Mouse (Mus musculus): Measurements from ENCODE around the gene Thyn1. TPM values are rescaled to one million over a fixed set of nuclear protein-coding genes. Genes with fewer than 3 reads are reported as not detected.

The Thyn1 gene
- 103 and 112 TPM in 2 replicates for total RNA-seq (2012; rRNA removed)

DNA sequence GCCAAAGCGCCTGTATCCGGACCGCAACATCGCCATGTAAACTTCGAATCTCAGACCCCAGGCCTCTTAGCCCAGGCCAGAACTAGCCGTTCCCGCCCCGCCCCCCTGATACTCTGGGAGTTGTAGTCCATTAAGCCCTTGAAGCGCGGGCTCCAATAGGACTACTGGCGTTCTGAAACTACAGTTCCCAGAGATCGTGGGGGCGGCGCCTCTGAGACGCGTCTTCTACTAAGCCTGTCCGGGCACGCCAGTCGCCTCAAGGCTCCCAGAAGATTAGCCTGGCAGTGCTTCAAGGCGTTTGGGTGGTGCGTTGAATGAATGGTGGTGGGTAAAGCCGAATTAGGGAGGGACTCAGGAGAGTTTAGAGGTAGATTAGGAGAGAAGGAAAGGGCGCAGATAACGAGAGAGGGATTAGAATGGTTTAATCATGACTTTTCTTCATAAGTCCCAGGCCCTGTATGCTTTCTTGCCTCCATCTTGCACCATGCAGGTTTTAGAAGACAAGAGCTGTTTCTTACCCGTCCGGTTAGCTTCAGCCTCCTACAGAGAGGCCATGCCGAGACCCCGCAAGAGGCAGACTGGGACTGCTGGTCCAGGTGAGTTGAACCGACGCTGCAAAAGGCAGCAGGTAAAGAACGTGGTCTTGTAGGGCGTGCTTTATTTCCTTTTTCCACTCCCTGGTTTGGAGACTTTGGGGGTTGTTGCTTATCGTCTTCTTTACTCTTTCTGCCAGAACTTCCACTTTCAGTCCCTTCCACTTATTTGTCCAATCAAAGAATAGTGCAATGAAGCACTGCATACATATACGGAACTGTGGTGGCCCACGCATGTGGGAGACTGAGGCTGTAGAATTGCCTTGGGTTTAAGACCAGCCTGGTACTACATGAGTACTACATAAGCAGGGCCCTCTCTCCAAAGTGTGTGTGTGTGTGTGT lies at the start of gene Thyn1, which contains the start of gene Acad8:
TSS of gene Thyn1 (plus strand) at position 250 of the 935 bp plus-strand sequence.
TSS of gene Acad8 (minus strand) at position 106 of the 935 bp plus-strand sequence.
- H3K4me3 ChIP-seq (ENCODE audit: insufficient read depth in 1 of 2, low read depth in 1 of 2, low read length in 2 of 2, poor library complexity in 1 of 2, severe bottlenecking in 1 of 2): peak within 1 kb of the TSS; percentile 84 to 86
- no peaks in the 10 kb centered on the region for H3K9me3 ChIP-seq (ENCODE audit: control insufficient read depth, insufficient read depth, low read depth, low read length)
- H3K4me1 ChIP-seq (ENCODE audit: control insufficient read depth in 2 of 2, insufficient read depth in 2 of 2, low read length in 2 of 2, poor library complexity in 1 of 2): peaks cover 4 to 5% of the 10 kb centered on the region in 2 experiments; a peak in 3 of 4 replicates
- no peak within 1 kb of the TSS for H3K27ac ChIP-seq (ENCODE audit: insufficient read depth, low read depth, low read length, poor library complexity, severe bottlenecking)
- peak; percentile 97 for DNase-seq (ENCODE audit: low read depth, low spot score)
- in situ Hi-C loops (cut with MboI; ENCODE audit: low sequenced_read_pairs in 2 of 2, unreplicated experiment in 2 of 2): no loop called here
- peaks cover 8% of the 10 kb centered on the region for H3K36me3 ChIP-seq (ENCODE audit: control insufficient read depth, insufficient read depth, low read length, poor library complexity, severe bottlenecking)
- H3K9ac ChIP-seq (ENCODE audit: insufficient read depth, low read depth, low read length, poor library complexity, severe bottlenecking): peak within 1 kb of the TSS; percentile 96
- no peak for TF ChIP-seq MAFK (IDR thresholded peaks at IDR 0.05; ENCODE audit: insufficient read depth, low read depth, low read length)
- no peak for TF ChIP-seq ZNF384 (IDR thresholded peaks at IDR 0.05; ENCODE audit: low read depth, low read length)
- no peak for TF ChIP-seq ZC3H11A (IDR thresholded peaks at IDR 0.05; ENCODE audit: borderline replicate concordance, low read depth, low read length)
- TF ChIP-seq CHD2 (IDR thresholded peaks at IDR 0.05; ENCODE audit: low read depth, low read length): no peak
- peak; percentile 96 for TF ChIP-seq HCFC1 (IDR thresholded peaks at IDR 0.05; ENCODE audit: borderline replicate concordance, insufficient read depth, low read length)

DNA sequence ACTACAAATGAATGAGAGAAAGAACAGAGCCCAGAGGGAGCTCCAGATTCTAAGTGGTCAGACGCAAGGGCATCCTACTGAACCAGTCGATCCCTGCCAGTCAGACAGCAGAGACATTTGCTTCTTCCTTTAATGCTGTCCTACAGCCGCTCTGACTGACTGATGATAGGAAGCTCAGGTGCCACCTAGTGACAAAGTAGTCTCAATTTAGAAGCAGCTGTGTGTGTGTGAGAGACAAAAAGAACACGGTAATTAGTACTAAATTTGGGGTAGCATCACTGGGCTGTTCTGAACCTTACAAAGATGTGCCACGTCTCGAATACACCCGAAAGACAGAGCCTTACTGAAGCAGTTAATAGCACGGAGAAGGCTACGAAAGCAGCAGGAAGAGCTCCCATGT lies 21.8 kb upstream of the Thyn1 start:
- no peaks in the 10 kb centered on the region for H3K9me3 ChIP-seq (ENCODE audit: control insufficient read depth, insufficient read depth, low read depth, low read length)
- H3K9ac ChIP-seq (ENCODE audit: insufficient read depth, low read depth, low read length, poor library complexity, severe bottlenecking): no peak overlapping the region
- TF ChIP-seq HCFC1 (IDR thresholded peaks at IDR 0.05; ENCODE audit: borderline replicate concordance, insufficient read depth, low read length) (no peak), MAFK (IDR thresholded peaks at IDR 0.05; ENCODE audit: insufficient read depth, low read depth, low read length) (no peak), ZC3H11A (IDR thresholded peaks at IDR 0.05; ENCODE audit: borderline replicate concordance, low read depth, low read length) (no peak), CHD2 (IDR thresholded peaks at IDR 0.05; ENCODE audit: low read depth, low read length) (no peak), ZNF384 (IDR thresholded peaks at IDR 0.05; ENCODE audit: low read depth, low read length) (no peak)
- H3K4me3 ChIP-seq (ENCODE audit: insufficient read depth in 1 of 2, low read depth in 1 of 2, low read length in 2 of 2, poor library complexity in 1 of 2, severe bottlenecking in 1 of 2): no peak overlapping the region
- in situ Hi-C loops (cut with MboI; ENCODE audit: low sequenced_read_pairs in 2 of 2, unreplicated experiment in 2 of 2): no loop called here
- H3K36me3 ChIP-seq (ENCODE audit: control insufficient read depth, insufficient read depth, low read length, poor library complexity, severe bottlenecking): peaks cover 13% of the 10 kb centered on the region
- no peaks in the 10 kb centered on the region for H3K4me1 ChIP-seq (ENCODE audit: control insufficient read depth in 2 of 2, insufficient read depth in 2 of 2, low read length in 2 of 2, poor library complexity in 1 of 2)
- no peak overlapping the region for H3K27ac ChIP-seq (ENCODE audit: insufficient read depth, low read depth, low read length, poor library complexity, severe bottlenecking)
- DNase-seq (ENCODE audit: low read depth, low spot score): no peak

DNA sequence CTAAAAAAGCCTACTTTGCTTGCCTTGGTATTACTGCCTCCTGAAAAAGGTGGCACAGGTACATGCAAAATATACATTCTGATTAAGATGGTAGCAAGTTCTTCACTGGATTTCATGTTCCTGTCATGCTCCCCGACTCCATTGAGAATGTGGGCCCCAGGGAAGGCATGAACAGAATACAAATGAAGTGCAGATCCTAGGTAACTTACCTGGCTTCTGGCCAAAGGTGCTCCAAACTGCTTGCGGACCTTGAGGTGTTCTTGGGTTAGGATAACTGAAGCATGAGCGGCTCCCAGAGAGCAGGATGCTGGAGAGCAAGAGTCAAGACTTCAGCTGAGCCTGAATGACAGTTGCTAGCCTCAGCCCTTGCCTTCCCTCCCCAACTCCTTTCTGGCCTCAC lies 20.7 kb upstream of the Thyn1 start:
- H3K9me3 ChIP-seq (ENCODE audit: control insufficient read depth, insufficient read depth, low read depth, low read length): no peaks in the 10 kb centered on the region
- in situ Hi-C loops (cut with MboI; ENCODE audit: low sequenced_read_pairs in 2 of 2, unreplicated experiment in 2 of 2): no loop called here
- no peaks in the 10 kb centered on the region for H3K4me1 ChIP-seq (ENCODE audit: control insufficient read depth in 2 of 2, insufficient read depth in 2 of 2, low read length in 2 of 2, poor library complexity in 1 of 2)
- no peak overlapping the region for H3K9ac ChIP-seq (ENCODE audit: insufficient read depth, low read depth, low read length, poor library complexity, severe bottlenecking)
- TF ChIP-seq HCFC1 (IDR thresholded peaks at IDR 0.05; ENCODE audit: borderline replicate concordance, insufficient read depth, low read length) (no peak), ZNF384 (IDR thresholded peaks at IDR 0.05; ENCODE audit: low read depth, low read length) (no peak), CHD2 (IDR thresholded peaks at IDR 0.05; ENCODE audit: low read depth, low read length) (no peak)
- H3K27ac ChIP-seq (ENCODE audit: insufficient read depth, low read depth, low read length, poor library complexity, severe bottlenecking): no peak overlapping the region
- H3K4me3 ChIP-seq (ENCODE audit: insufficient read depth in 1 of 2, low read depth in 1 of 2, low read length in 2 of 2, poor library complexity in 1 of 2, severe bottlenecking in 1 of 2): no peak overlapping the region
- DNase-seq (ENCODE audit: low read depth, low spot score): no peak
- peaks cover 13% of the 10 kb centered on the region for H3K36me3 ChIP-seq (ENCODE audit: control insufficient read depth, insufficient read depth, low read length, poor library complexity, severe bottlenecking)

DNA sequence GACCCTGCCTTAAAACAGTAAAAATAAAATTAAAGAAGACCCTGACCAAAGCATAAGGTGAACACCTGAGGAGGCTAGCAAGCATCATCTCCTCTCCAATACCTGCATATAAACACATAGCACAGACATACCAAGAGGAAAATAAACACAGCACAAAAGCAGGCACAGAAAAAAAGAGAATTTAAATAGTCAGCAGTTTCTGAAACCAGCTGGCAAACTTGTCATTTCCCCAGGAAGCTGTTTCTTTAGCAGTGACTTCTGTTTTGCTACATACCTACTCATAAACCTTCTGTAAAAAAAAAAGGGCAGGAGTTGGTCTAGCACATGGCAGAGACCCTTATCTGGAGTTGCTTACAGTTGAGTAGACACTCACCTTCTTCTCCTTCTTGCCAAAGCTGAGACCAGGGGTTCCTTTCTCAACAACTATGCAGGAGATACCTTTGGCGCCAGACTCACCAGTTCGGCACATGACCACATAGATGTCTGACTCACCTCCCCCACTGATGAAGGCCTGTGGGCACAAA lies 14.4 kb upstream of the Thyn1 start:
- in situ Hi-C loops (cut with MboI; ENCODE audit: low sequenced_read_pairs in 2 of 2, unreplicated experiment in 2 of 2): no loop called here
- no peak for TF ChIP-seq MAFK (IDR thresholded peaks at IDR 0.05; ENCODE audit: insufficient read depth, low read depth, low read length)
- no peak for TF ChIP-seq ZC3H11A (IDR thresholded peaks at IDR 0.05; ENCODE audit: borderline replicate concordance, low read depth, low read length)
- TF ChIP-seq CHD2 (IDR thresholded peaks at IDR 0.05; ENCODE audit: low read depth, low read length): no peak
- TF ChIP-seq ZNF384 (IDR thresholded peaks at IDR 0.05; ENCODE audit: low read depth, low read length): no peak
- TF ChIP-seq HCFC1 (IDR thresholded peaks at IDR 0.05; ENCODE audit: borderline replicate concordance, insufficient read depth, low read length): no peak
- Histone ChIP-seq H3K4me1 (ENCODE audit: control insufficient read depth in 2 of 2, insufficient read depth in 2 of 2, low read length in 2 of 2, poor library complexity in 1 of 2) (no peaks in the 10 kb centered on the region), H3K9me3 (ENCODE audit: control insufficient read depth, insufficient read depth, low read depth, low read length) (no peaks in the 10 kb centered on the region), H3K4me3 (ENCODE audit: insufficient read depth in 1 of 2, low read depth in 1 of 2, low read length in 2 of 2, poor library complexity in 1 of 2, severe bottlenecking in 1 of 2) (no peak overlapping the region), H3K27ac (ENCODE audit: insufficient read depth, low read depth, low read length, poor library complexity, severe bottlenecking) (no peak overlapping the region), H3K36me3 (ENCODE audit: control insufficient read depth, insufficient read depth, low read length, poor library complexity, severe bottlenecking) (peaks cover 8% of the 10 kb centered on the region), H3K9ac (ENCODE audit: insufficient read depth, low read depth, low read length, poor library complexity, severe bottlenecking) (no peak overlapping the region)
- DNase-seq (ENCODE audit: low read depth, low spot score): no peak

Data from ES-E14 (cell line).